Mouse (Mus musculus): ENCODE measurements at regions not wholly inside any gene's neighbourhood (a gene's known extent, or its start where the extent isn't known, plus 50 kb on each side); places are given as distances from the start of the nearest gene placed in this dataset.

- DNase-seq, result peak; percentile 66
These were observed 74.5 kb upstream of the Zfp618 start for GRCm38 (mm10) chr4:62890588-62891580.

DNA sequence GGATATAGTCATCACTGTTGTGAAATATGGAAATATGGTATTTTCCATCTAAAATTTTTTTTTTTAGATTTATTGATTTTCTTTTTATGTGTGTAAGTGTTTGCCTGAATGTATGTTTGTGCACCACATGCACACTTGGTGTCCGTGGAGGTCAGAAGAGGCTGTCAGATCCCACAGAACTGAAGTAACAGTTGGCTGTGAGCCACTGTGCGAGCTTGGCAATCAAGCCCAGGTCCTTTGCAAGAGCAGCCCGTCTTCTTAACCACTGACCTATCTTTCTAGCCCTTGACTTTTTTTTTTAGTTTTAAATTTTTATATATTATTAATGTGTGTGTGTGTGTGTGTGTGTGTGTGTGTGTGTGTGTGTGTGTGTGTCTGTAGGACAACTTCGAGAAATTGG is 52.5 kb upstream of the Zfp618 start:
- peak; percentile 43 for DNase-seq

Measured in adrenal gland, postnatal 14 days (tissue).